Mouse (Mus musculus) neutrophil, adult 65 days (primary cell): ENCODE measurements around the gene Shisal2b. TPM values are rescaled to one million over a fixed set of nuclear protein-coding genes. Genes with fewer than 3 reads are reported as not detected.

ENCODE experiments used
- total RNA-seq: library from RNA; stranded (reverse); gene quantifications from 2 replicates; pipeline ENCODE4 v1.2.4, GENCODE M21; 2023

Shisal2b gene
- total RNA-seq = not detected in 2 replicates

GRCm38 (mm10) chr13:104863127-104863979 lies at the start of gene Shisal2b:
Shisal2b (minus strand) TSS chr13:104863893.

GRCm38 (mm10) chr13:104816635-104817571 lies 46.8 kb downstream of the Shisal2b start, which contains the start of gene Cwc27:
Cwc27 (minus strand) TSS chr13:104817142.

Other genes starting within 250 kb of the Shisal2b start
- 9.7 and 10.0 TPM in 2 replicates for gene Srek1ip1, start 71.4 kb downstream of the Shisal2b start, total RNA-seq
- 12.5 and 23.5 TPM in 2 replicates for gene Cwc27, start 46.8 kb downstream of the Shisal2b start, total RNA-seq
- not detected in 2 replicates for gene Rgs7bp, start 191.0 kb upstream of the Shisal2b start, total RNA-seq
- gene 4933425L06Rik, start 218.2 kb upstream of the Shisal2b start, total RNA-seq = not detected in 2 replicates